Mouse (Mus musculus) liver, embryonic 14.5 days (tissue): ENCODE data around the gene Emc10. TPM values are rescaled to one million over a fixed set of nuclear protein-coding genes. Genes with fewer than 3 reads are reported as not detected.

Experiments
- ATAC-seq: fragments of 200-750 bp; cut with Nextera tagmentation; 2 replicates; pipeline ENCODE4 v1.8.0; 2017; ENCODE audit warnings: moderate number of reproducible peaks, mild to moderate bottlenecking, moderate library complexity; ENCODE audit not compliant: insufficient read depth
- DNase-seq, 3 experiments: peaks; one replicate each; pipeline ENCODE4 v3.0.0-alpha.2; 2012 to 2013; ENCODE audit warnings: low read depth in 3 of 3, low spot score in 3 of 3
- H3K27ac ChIP-seq: fragments of 300-500 bp; sonication (generic); 2 replicates; pipeline ENCODE4 v1.5.1; 2014; ENCODE audit warnings: moderate library complexity, mild to moderate bottlenecking, control low read depth, inconsistent platforms
- H3K27me3 ChIP-seq: fragments of 300-500 bp; sonication (generic); 2 replicates; pipeline ENCODE4 v1.6.1; 2014; ENCODE audit warnings: mild to moderate bottlenecking, low read length, moderate library complexity; ENCODE audit not compliant: control insufficient read depth, insufficient read depth
- H3K36me3 ChIP-seq: fragments of 300-500 bp; sonication (generic); replicated peaks from 2 replicates; pipeline ENCODE4 v1.6.1; 2014; ENCODE audit warnings: low read depth; ENCODE audit not compliant: control insufficient read depth, insufficient read depth
- H3K4me1 ChIP-seq, 2 experiments: fragments of 200-500 bp in 1 of 2; fragments of 300-500 bp in 1 of 2; sonication (generic) in 1 of 2; replicated peaks; 2 replicates each; pipeline ENCODE4 v1.6.1; 2012 to 2014; ENCODE audit warnings: antibody characterized with exemption in 1 of 2, inconsistent platforms in 1 of 2, low read length in 1 of 2; ENCODE audit not compliant: control insufficient read depth in 2 of 2, insufficient read depth in 2 of 2
- H3K4me2 ChIP-seq: fragments of 300-500 bp; sonication (generic); 2 replicates; pipeline ENCODE4 v1.6.1; 2014; ENCODE audit warnings: low read depth, mild to moderate bottlenecking, control low read depth, moderate library complexity
- H3K4me3 ChIP-seq, 2 experiments: fragments of 200-500 bp in 1 of 2; fragments of 300-500 bp in 1 of 2; sonication (generic) in 1 of 2; 2 replicates each; pipeline ENCODE4 v1.5.1; 2012 to 2014; ENCODE audit warnings: low read depth in 2 of 2, low read length in 2 of 2, mild to moderate bottlenecking in 2 of 2, control low read depth in 1 of 2, inconsistent platforms in 1 of 2, moderate library complexity in 1 of 2; ENCODE audit not compliant: insufficient read depth in 1 of 2
- H3K9ac ChIP-seq: fragments of 300-500 bp; sonication (generic); replicated peaks from 2 replicates; pipeline ENCODE4 v1.6.1; 2014; ENCODE audit warnings: mild to moderate bottlenecking, control low read depth, moderate library complexity
- H3K9me3 ChIP-seq: fragments of 300-500 bp; sonication (generic); 2 replicates; pipeline ENCODE4 v1.6.1; 2016; ENCODE audit warnings: low read length, mixed read lengths; ENCODE audit not compliant: control insufficient read depth
- CTCF ChIP-seq: IDR thresholded peaks from 2 replicates; pipeline ENCODE4 v1.5.1; 2016; ENCODE audit warnings: antibody characterized with exemption, low read depth, control low read depth
- EP300 ChIP-seq: IDR thresholded peaks from 2 replicates; pipeline ENCODE4 v1.6.1; 2016; ENCODE audit warnings: antibody characterized with exemption, low read depth
- WGBS: fragments of 180-500 bp; shearing (Covaris S2); extraction: QIAGEN DNeasy Blood & Tissue Kit; methylation state at CpG from one replicate; pipeline ENCODE4 v1.1.7; 2014; ENCODE audit not compliant: insufficient replicate concordance; 5-methylcytosine and 5-hydroxymethylcytosine counted together
- polyA plus RNA-seq, 2 experiments: library from polyadenylated mRNA; depleted of rRNA in 1 of 2; stranded (reverse) in 1 of 2; unstranded in 1 of 2; fragments of >200 nt; fragmentation: Nextera tagmentation in 1 of 2; extraction: Ambion mirVana in 1 of 2; gene quantifications; 2 replicates each; pipeline versions ENCODE4 v1.2.1 to v1.2.3; 2012 to 2014

Gene Emc10
- polyA plus RNA-seq, 2 experiments: 41.7 to 46.7 TPM

DNA sequence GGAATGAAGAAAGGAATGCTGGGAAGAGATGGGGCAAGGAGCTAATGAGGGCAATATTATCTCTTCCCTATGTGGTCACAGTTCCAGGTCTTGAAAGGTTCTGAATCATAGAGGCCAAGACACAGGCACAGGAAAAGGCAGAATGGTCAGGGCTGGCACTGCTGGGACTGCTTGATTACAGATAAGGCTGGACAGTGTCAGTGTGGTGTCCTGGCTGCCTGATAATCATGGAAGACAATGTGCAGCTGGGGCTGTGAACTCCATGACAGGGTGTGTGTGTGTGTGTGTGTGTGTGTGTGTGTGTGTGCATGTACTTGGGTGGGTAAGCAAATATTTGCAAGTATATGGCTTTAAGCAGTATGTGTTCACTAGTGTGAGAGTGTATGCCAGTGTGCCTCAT is 11.2 kb upstream of the Emc10 start:
- Histone ChIP-seq H3K4me3 (no peak overlapping the region), H3K4me2 (no peak overlapping the region), H3K36me3 (no peaks in the 10 kb centered on the region), H3K27me3 (no peaks in the 10 kb centered on the region), H3K4me1 (no peaks in the 10 kb centered on the region), H3K27ac (no peak overlapping the region), H3K9me3 (no peaks in the 10 kb centered on the region), H3K9ac (no peak overlapping the region)
- no peak for DNase-seq
- TF ChIP-seq EP300 (no peak), CTCF (no peak)
- no peak for ATAC-seq

GRCm38 (mm10) chr7:44501563-44502115 is 5.3 kb upstream of the Emc10 start:
- peak; percentile 89 for TF ChIP-seq CTCF
- TF ChIP-seq EP300: no peak

GRCm38 (mm10) chr7:44500046-44500445 is 3.7 kb upstream of the Emc10 start:
- no peak overlapping the region for H3K4me2 ChIP-seq
- ATAC-seq: no peak
- H3K36me3 ChIP-seq: no peaks in the 10 kb centered on the region
- H3K4me1 ChIP-seq: peaks cover 16 to 27% of the 10 kb centered on the region in 2 experiments
- H3K9ac ChIP-seq: no peak overlapping the region
- DNase-seq: no peak
- no peaks in the 10 kb centered on the region for H3K27me3 ChIP-seq
- no peak overlapping the region for H3K27ac ChIP-seq
- 55% methylated on average over 20 of the region's 20 CpGs for WGBS
- no peak for TF ChIP-seq CTCF
- TF ChIP-seq EP300: no peak
- no peak overlapping the region for H3K4me3 ChIP-seq
- H3K9me3 ChIP-seq: no peaks in the 10 kb centered on the region

More at GRCm38 (mm10) chr7:44501563-44502115, 5.3 kb upstream of the Emc10 start:
- DNase-seq: peak; percentile 43 to 54 (median 46)
- WGBS: 26% methylated on average over 5 of the region's 5 CpGs
- H3K9me3 ChIP-seq: no peaks in the 10 kb centered on the region
- H3K4me3 ChIP-seq: no peak overlapping the region
- H3K4me1 ChIP-seq: peaks cover 9 to 19% of the 10 kb centered on the region in 2 experiments
- no peak for ATAC-seq
- H3K4me2 ChIP-seq: no peak overlapping the region
- H3K9ac ChIP-seq: no peak overlapping the region
- H3K27ac ChIP-seq: no peak overlapping the region
- no peaks in the 10 kb centered on the region for H3K36me3 ChIP-seq
- H3K27me3 ChIP-seq: no peaks in the 10 kb centered on the region

DNA sequence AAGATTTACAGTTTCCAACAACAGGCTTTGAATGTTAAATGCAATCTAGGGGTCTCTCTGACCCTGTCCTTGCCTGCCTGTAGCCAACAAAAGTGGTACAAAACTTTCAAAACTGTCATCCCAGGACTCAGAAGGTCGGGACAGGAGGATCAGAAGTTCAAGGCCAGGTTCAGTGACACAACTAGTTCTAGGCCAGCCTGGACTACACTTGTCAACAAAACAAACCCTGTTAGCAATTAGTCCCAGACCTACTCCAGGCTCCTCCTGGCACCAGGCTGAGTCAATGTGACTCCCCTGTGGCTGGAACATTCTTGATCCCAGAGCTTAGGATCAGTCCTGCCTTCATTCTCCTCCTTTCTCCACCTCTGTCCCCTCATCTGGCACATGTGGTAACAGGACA is 2.6 kb upstream of the Emc10 start:
- DNase-seq: no peak
- Histone ChIP-seq H3K36me3 (no peaks in the 10 kb centered on the region; the same call in 1 of the 2 replicates), H3K4me3 (no peak overlapping the region), H3K9ac (no peak overlapping the region), H3K9me3 (no peaks in the 10 kb centered on the region), H3K27me3 (no peaks in the 10 kb centered on the region), H3K4me1 (peaks cover 22 to 32% of the 10 kb centered on the region in 2 experiments), H3K27ac (no peak overlapping the region), H3K4me2 (no peak overlapping the region)
- 48% methylated on average over 1 of the region's 1 CpGs for WGBS
- TF ChIP-seq EP300: no peak
- no peak for TF ChIP-seq CTCF
- no peak for ATAC-seq

- no peak overlapping the region; the same call in 1 of the 2 replicates for H3K9ac ChIP-seq
- H3K27ac ChIP-seq: peak overlapping the region; percentile 11
- no peak for TF ChIP-seq CTCF
- no peak for TF ChIP-seq EP300
- DNase-seq (no peak), ATAC-seq (no peak)
- peak overlapping the region in 1 of 2 experiments; percentile 69; a peak in 2 of 4 replicates for H3K4me3 ChIP-seq
- peaks cover 22 to 32% of the 10 kb centered on the region in 2 experiments for H3K4me1 ChIP-seq
- no peaks in the 10 kb centered on the region for H3K27me3 ChIP-seq
- WGBS: 78% methylated on average over 10 of the region's 10 CpGs
- H3K9me3 ChIP-seq: no peaks in the 10 kb centered on the region
- peak overlapping the region; percentile 79 for H3K4me2 ChIP-seq
- peaks cover 3% of the 10 kb centered on the region; the same call in 1 of the 2 replicates for H3K36me3 ChIP-seq
Measured at GRCm38 (mm10) chr7:44497361-44498055, 1.2 kb upstream of the Emc10 start.
